In the genomic region with DNA sequence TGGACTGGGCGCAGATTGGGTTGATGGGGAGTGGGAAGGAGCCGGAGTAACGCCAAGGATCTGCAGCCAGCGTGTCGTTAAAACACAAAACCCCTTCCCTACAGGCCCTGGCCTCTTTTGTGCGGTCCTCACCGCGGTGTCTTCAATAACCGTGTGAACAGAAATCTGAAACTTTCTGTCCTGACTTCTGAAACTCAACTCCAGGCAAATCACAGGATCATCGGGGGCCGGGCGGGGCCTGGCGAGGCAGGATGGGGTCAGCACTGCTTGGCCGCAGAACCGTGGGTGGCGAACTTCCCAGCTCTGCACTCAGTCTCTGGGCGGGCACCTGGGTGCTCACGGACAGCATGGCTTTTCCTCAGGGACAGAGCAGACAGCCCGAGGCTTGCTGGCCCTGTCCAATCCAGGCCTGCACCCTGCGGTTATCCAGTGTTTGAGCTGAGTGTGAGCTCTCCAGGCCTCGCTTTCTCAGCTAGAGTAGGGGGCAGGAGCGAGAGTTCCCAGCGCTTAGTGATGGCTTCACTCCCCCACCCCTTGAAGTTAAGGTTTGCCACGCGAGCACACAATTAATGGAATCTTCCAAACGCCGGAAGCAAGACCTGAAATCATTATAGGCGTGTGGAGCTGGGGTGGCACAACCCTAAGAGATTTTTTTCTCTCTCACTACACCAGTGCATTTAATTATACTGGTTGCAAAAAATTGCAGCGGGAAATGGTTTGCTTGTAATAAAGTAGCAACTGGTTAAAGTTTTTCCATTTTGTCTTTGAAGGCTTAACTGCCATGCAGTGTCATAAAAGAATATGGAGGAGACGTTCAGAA, we compare ENCODE assay signal across 8 mouse cellular contexts. TPM values are rescaled to one million over a fixed set of nuclear protein-coding genes. Genes with fewer than 3 reads are reported as not detected.
DNase-seq lines count a peak whose midpoint lies in the region; ATAC-seq and TF ChIP-seq lines count a peak whose summit lies in the region.

No protein-coding gene starts in this region.

- H3K9ac ChIP-seq in kidney, embryonic 14.5 days (ENCODE audit: low read depth, low read length): peak overlapping the region; percentile 44

- H3K4me3 ChIP-seq in lung, adult 2 months (replicated peaks; ENCODE audit: extremely low read depth, low read depth, low read length): no peak overlapping the region
- H3K4me3 ChIP-seq in heart, embryonic 10.5 days: peak overlapping the region; percentile 84
- H3K4me3 ChIP-seq in kidney, embryonic 14.5 days (ENCODE audit: low read length): peak overlapping the region; percentile 59

- peak; percentile 36 for ATAC-seq in kidney, embryonic 14.5 days (ENCODE audit: low FRiP score, low TSS enrichment)

- DNase-seq in lung, adult 2 months: peak; percentile 20
- DNase-seq in lung, postnatal 25 days (ENCODE audit: low spot score): no peak
- DNase-seq in cerebellum, postnatal 36 days: peak; percentile 7 to 11
- DNase-seq in heart, embryonic 10.5 days (ENCODE audit: low spot score): peak; percentile 82
- DNase-seq in lung, postnatal 36 days: peak; percentile 8
- DNase-seq in yolk sac, embryonic 10.5 days (ENCODE audit: low spot score): peak; percentile 46
- no peak for DNase-seq in c-Kit-positive CD71-positive TER-119-positive erythroid progenitor cells, embryonic 14.5 days (ENCODE audit: low spot score)

- TF ChIP-seq CTCF in lung, adult 2 months (IDR thresholded peaks at IDR 0.05; ENCODE audit: insufficient read depth, low read length): no peak

- H3K4me1 ChIP-seq in lung, adult 2 months (ENCODE audit: control insufficient read depth, insufficient read depth, low read length): peaks cover 3% of the 10 kb centered on the region; the same call in 1 of the 2 replicates
- H3K4me1 ChIP-seq in heart, embryonic 10.5 days: peaks cover 18% of the 10 kb centered on the region
- peaks cover 12% of the 10 kb centered on the region; the same call in 1 of the 2 replicates for H3K4me1 ChIP-seq in kidney, embryonic 14.5 days (ENCODE audit: control insufficient read depth, insufficient read depth, low read length)

- H3K27ac ChIP-seq in heart, embryonic 10.5 days: peak overlapping the region; percentile 91
- H3K27ac ChIP-seq in kidney, embryonic 14.5 days (ENCODE audit: low read depth, low read length): peak overlapping the region; percentile 51

- H3K36me3 ChIP-seq in heart, embryonic 10.5 days: no peaks in the 10 kb centered on the region
- no peaks in the 10 kb centered on the region for H3K36me3 ChIP-seq in kidney, embryonic 14.5 days (ENCODE audit: control insufficient read depth, insufficient read depth, low read length)

- no peaks in the 10 kb centered on the region for H3K9me3 ChIP-seq in heart, embryonic 10.5 days
- no peaks in the 10 kb centered on the region for H3K9me3 ChIP-seq in kidney, embryonic 14.5 days (ENCODE audit: control insufficient read depth, low read length)

- WGBS in lung, adult 2 months: 21% methylated on average over 30 of the region's 30 CpGs
- 3% methylated on average over 30 of the region's 30 CpGs for WGBS in heart, embryonic 10.5 days
- 3% methylated on average over 30 of the region's 30 CpGs for WGBS in kidney, embryonic 14.5 days

- TF ChIP-seq POLR2A in lung, adult 2 months (IDR thresholded peaks at IDR 0.05; ENCODE audit: borderline replicate concordance, extremely low read depth, low read depth, low read length): no peak

- H3K27me3 ChIP-seq in heart, embryonic 10.5 days (ENCODE audit: insufficient read depth, poor library complexity, severe bottlenecking): peaks cover 9% of the 10 kb centered on the region; the same call in 1 of the 2 replicates
- H3K27me3 ChIP-seq in kidney, embryonic 14.5 days (ENCODE audit: control insufficient read depth, insufficient read depth, low read length): peaks cover 4% of the 10 kb centered on the region; the same call in 1 of the 2 replicates

- H3K4me2 ChIP-seq in kidney, embryonic 14.5 days (replicated peaks; ENCODE audit: low read depth, low read length): peak overlapping the region; percentile 69

RNA-seq across cellular contexts. Expression of a gene that starts 1.8 kb away (rescaled TPM):
- polyA plus RNA-seq in lung, adult 2 months (2012; rRNA removed): 7.3 and 8.5 TPM in 2 replicates
- 21.6 and 31.0 TPM in 2 replicates for polyA plus RNA-seq in heart, embryonic 10.5 days (2016; fragmentation: Nextera tagmentation; extraction: Ambion mirVana)
- polyA plus RNA-seq in kidney, embryonic 14.5 days (2014; fragmentation: Nextera tagmentation; extraction: Ambion mirVana): 4.3 and 7.0 TPM in 2 replicates

RNA-seq across cellular contexts. Expression of a gene that starts 41.3 kb away (rescaled TPM):
- 4.0 and 4.6 TPM in 2 replicates for polyA plus RNA-seq in lung, adult 2 months (2012; rRNA removed)
- 7.1 and 7.3 TPM in 2 replicates for polyA plus RNA-seq in heart, embryonic 10.5 days (2016; fragmentation: Nextera tagmentation; extraction: Ambion mirVana)
- 16.8 and 19.1 TPM in 2 replicates for polyA plus RNA-seq in kidney, embryonic 14.5 days (2014; fragmentation: Nextera tagmentation; extraction: Ambion mirVana)

Comparison
In these comparisons a context has a peak if more than half of its experiments do, and no peak if none do; other contexts are left out.
1. DNase-seq: peak in lung, adult 2 months (single experiment), cerebellum, postnatal 36 days (2 of 2), heart, embryonic 10.5 days (single experiment), lung, postnatal 36 days (single experiment) and yolk sac, embryonic 10.5 days (single experiment); none in lung, postnatal 25 days (single experiment) and c-Kit-positive CD71-positive TER-119-positive erythroid progenitor cells, embryonic 14.5 days (single experiment).